Mouse (Mus musculus): ENCODE measurements around the gene Gm12845. TPM values are rescaled to one million over a fixed set of nuclear protein-coding genes. Genes with fewer than 3 reads are reported as not detected.

Gene Gm12845
- total and polyA plus RNA-seq, 2 experiments: not detected

DNA sequence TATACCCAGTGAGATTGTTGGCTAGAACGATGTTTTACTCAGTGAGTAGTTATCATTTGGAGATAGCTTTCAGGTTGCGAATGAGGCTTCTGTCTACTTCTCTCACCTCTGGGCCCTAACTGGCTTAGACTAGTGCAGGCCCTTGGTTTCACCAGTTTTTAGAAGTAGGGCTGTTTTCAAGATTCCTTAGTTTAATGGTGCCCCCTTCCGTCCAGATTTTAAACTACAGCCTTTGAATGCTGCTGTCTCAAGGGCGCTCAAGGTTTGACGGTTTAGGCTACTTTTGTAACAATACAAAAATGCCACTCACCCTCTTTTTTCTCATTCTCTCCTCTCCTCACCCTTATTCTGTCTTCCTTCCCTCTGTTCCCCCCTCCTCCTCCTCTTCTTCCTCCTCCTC, 46.7 kb downstream of the Gm12845 start:
- Histone ChIP-seq H3K4me1 (ENCODE audit: control insufficient read depth, insufficient read depth, low read length) (no peaks in the 10 kb centered on the region), H3K36me3 (ENCODE audit: control insufficient read depth, insufficient read depth, low read length) (no peaks in the 10 kb centered on the region), H3K27ac (replicated peaks; ENCODE audit: insufficient read depth, low read depth, low read length) (no peak overlapping the region), H3K27me3 (ENCODE audit: control insufficient read depth, insufficient read depth, low read length) (no peaks in the 10 kb centered on the region), H3K9ac (ENCODE audit: low read depth, low read length) (no peak overlapping the region), H3K4me3 (ENCODE audit: insufficient read depth, low read depth, low read length) (no peak overlapping the region), H3K79me2 (ENCODE audit: control insufficient read depth, insufficient read depth, low read length) (no peaks in the 10 kb centered on the region)
- WGBS: 14% methylated on average over 5 of the region's 5 CpGs
- peak; percentile 54 for DNase-seq (ENCODE audit: extremely low read depth, low read depth, low spot score)
- no peak for TF ChIP-seq POLR2A (IDR thresholded peaks at IDR 0.05; ENCODE audit: extremely low read depth, insufficient read depth, low read length)
- peak; percentile 25 for TF ChIP-seq CTCF (IDR thresholded peaks at IDR 0.05; ENCODE audit: low read depth, low read length)

GRCm38 (mm10) chr4:117772960-117773359, 48.7 kb downstream of the Gm12845 start:
- H3K9ac ChIP-seq (ENCODE audit: low read depth, low read length): no peak overlapping the region
- H3K27me3 ChIP-seq (ENCODE audit: control insufficient read depth, insufficient read depth, low read length): no peaks in the 10 kb centered on the region
- TF ChIP-seq POLR2A (IDR thresholded peaks at IDR 0.05; ENCODE audit: extremely low read depth, insufficient read depth, low read length): no peak
- no peak for TF ChIP-seq CTCF (IDR thresholded peaks at IDR 0.05; ENCODE audit: low read depth, low read length)
- WGBS: 58% methylated on average over 9 of the region's 9 CpGs
- H3K4me3 ChIP-seq (ENCODE audit: insufficient read depth, low read depth, low read length): no peak overlapping the region
- H3K79me2 ChIP-seq (ENCODE audit: control insufficient read depth, insufficient read depth, low read length): no peaks in the 10 kb centered on the region
- no peaks in the 10 kb centered on the region for H3K4me1 ChIP-seq (ENCODE audit: control insufficient read depth, insufficient read depth, low read length)
- no peak overlapping the region for H3K27ac ChIP-seq (replicated peaks; ENCODE audit: insufficient read depth, low read depth, low read length)
- no peak for DNase-seq (ENCODE audit: extremely low read depth, low read depth, low spot score)
- H3K36me3 ChIP-seq (ENCODE audit: control insufficient read depth, insufficient read depth, low read length): no peaks in the 10 kb centered on the region

Other genes starting within 250 kb of the Gm12845 start
- gene Rnf220, start 227.4 kb upstream of the Gm12845 start, total RNA-seq (2014; rRNA removed): 13.3 and 13.4 TPM in 2 replicates
- 26.1 and 31.0 TPM in 2 replicates for gene Rnf220, start 227.4 kb upstream of the Gm12845 start, polyA plus RNA-seq (2012; rRNA removed)
- gene Eri3, start 174.0 kb upstream of the Gm12845 start, total RNA-seq (2014; rRNA removed): 16.8 and 24.4 TPM in 2 replicates
- gene Eri3, start 174.0 kb upstream of the Gm12845 start, polyA plus RNA-seq (2012; rRNA removed): 41.8 and 42.1 TPM in 2 replicates
- 16.7 and 16.8 TPM in 2 replicates for gene Dmap1, start 42.1 kb upstream of the Gm12845 start, total RNA-seq (2014; rRNA removed)
- 11.3 and 13.3 TPM in 2 replicates for gene Dmap1, start 42.1 kb upstream of the Gm12845 start, polyA plus RNA-seq (2012; rRNA removed)
- not detected in 2 replicates for gene Klf17, start 41.2 kb downstream of the Gm12845 start, total RNA-seq (2014; rRNA removed)
- gene Klf17, start 41.2 kb downstream of the Gm12845 start, polyA plus RNA-seq (2012; rRNA removed): not detected in 2 replicates
- 9.1 and 11.0 TPM in 2 replicates for gene Slc6a9, start 110.1 kb downstream of the Gm12845 start, total RNA-seq (2014; rRNA removed)
- 51.0 and 57.0 TPM in 2 replicates for gene Slc6a9, start 110.1 kb downstream of the Gm12845 start, polyA plus RNA-seq (2012; rRNA removed)
- gene Ccdc24, start 148.1 kb downstream of the Gm12845 start, total RNA-seq (2014; rRNA removed): not detected in 2 replicates
- gene Ccdc24, start 148.1 kb downstream of the Gm12845 start, polyA plus RNA-seq (2012; rRNA removed): 0.51 and 0.54 TPM in 2 replicates
- 0.18 and 0.34 TPM in 2 replicates for gene B4galt2, start 159.1 kb downstream of the Gm12845 start, total RNA-seq (2014; rRNA removed)
- gene B4galt2, start 159.1 kb downstream of the Gm12845 start, polyA plus RNA-seq (2012; rRNA removed): 0.29 and 0.80 TPM in 2 replicates
- 124 and 163 TPM in 2 replicates for gene Atp6v0b, start 162.9 kb downstream of the Gm12845 start, total RNA-seq (2014; rRNA removed)
- 238 and 244 TPM in 2 replicates for gene Atp6v0b, start 162.9 kb downstream of the Gm12845 start, polyA plus RNA-seq (2012; rRNA removed)
- gene Dph2, start 167.6 kb downstream of the Gm12845 start, total RNA-seq (2014; rRNA removed): 1.7 and 1.9 TPM in 2 replicates
- 6.9 and 10.2 TPM in 2 replicates for gene Dph2, start 167.6 kb downstream of the Gm12845 start, polyA plus RNA-seq (2012; rRNA removed)
- gene Ipo13, start 190.6 kb downstream of the Gm12845 start, total RNA-seq (2014; rRNA removed): 3.5 and 5.2 TPM in 2 replicates
- 16.1 and 23.5 TPM in 2 replicates for gene Ipo13, start 190.6 kb downstream of the Gm12845 start, polyA plus RNA-seq (2012; rRNA removed)
- not detected in 2 replicates for gene Artn, start 205.4 kb downstream of the Gm12845 start, total RNA-seq (2014; rRNA removed)
- gene Artn, start 205.4 kb downstream of the Gm12845 start, polyA plus RNA-seq (2012; rRNA removed): 0.07 TPM in 1 of 2 replicates, not detected in the other

Measured in liver, adult 2 months (tissue).